Mouse (Mus musculus): ENCODE results near the gene Dop1b. TPM values are rescaled to one million over a fixed set of nuclear protein-coding genes. Genes with fewer than 3 reads are reported as not detected.
A peak's percentile ranks its signal among the peaks of the same experiment; 100 is the strongest.

Gene Dop1b
- polyA plus RNA-seq, 2 experiments = 13.0 to 18.9 TPM

GRCm38 (mm10) chr16:93676376-93676775 lies 35.3 kb upstream of the Dop1b start:
- TF ChIP-seq POLR2A (IDR thresholded peaks at IDR 0.05; ENCODE audit: borderline replicate concordance, extremely low read depth, insufficient read depth, insufficient read length) = no peak
- Histone ChIP-seq H3K4me2 (replicated peaks; ENCODE audit: low read depth, low read length, severe bottlenecking) (no peak overlapping the region), H3K27ac (replicated peaks; ENCODE audit: low read depth, low read length) (no peak overlapping the region), H3K4me3 (replicated peaks; ENCODE audit: low read length) (no peak overlapping the region), H3K9ac (ENCODE audit: low read depth, low read length, severe bottlenecking) (no peak overlapping the region), H3K36me3 (ENCODE audit: control insufficient read depth, insufficient read depth, low read length) (no peaks in the 10 kb centered on the region), H3K4me1 (ENCODE audit: control insufficient read depth, insufficient read depth, low read length) (no peaks in the 10 kb centered on the region), H3K9me3 (ENCODE audit: control insufficient read depth, low read length) (no peaks in the 10 kb centered on the region), H3K27me3 (ENCODE audit: control insufficient read depth, insufficient read depth, low read length) (peaks cover 8% of the 10 kb centered on the region)
- no peak for DNase-seq (ENCODE audit: low spot score)
- ATAC-seq (ENCODE audit: low FRiP score, low read depth) = no peak
- 85% methylated on average over 5 of the region's 5 CpGs for WGBS

GRCm38 (mm10) chr16:93678206-93678605 lies 33.5 kb upstream of the Dop1b start:
- 77% methylated on average over 4 of the region's 4 CpGs for WGBS
- H3K4me2 ChIP-seq (replicated peaks; ENCODE audit: low read depth, low read length, severe bottlenecking) = no peak overlapping the region
- DNase-seq (ENCODE audit: low spot score) = no peak
- H3K36me3 ChIP-seq (ENCODE audit: control insufficient read depth, insufficient read depth, low read length) = no peaks in the 10 kb centered on the region
- H3K4me1 ChIP-seq (ENCODE audit: control insufficient read depth, insufficient read depth, low read length) = peaks cover 1% of the 10 kb centered on the region; the same call in 1 of the 2 replicates
- no peaks in the 10 kb centered on the region for H3K9me3 ChIP-seq (ENCODE audit: control insufficient read depth, low read length)
- no peak for ATAC-seq (ENCODE audit: low FRiP score, low read depth)
- no peak overlapping the region for H3K9ac ChIP-seq (ENCODE audit: low read depth, low read length, severe bottlenecking)
- peaks cover 26% of the 10 kb centered on the region for H3K27me3 ChIP-seq (ENCODE audit: control insufficient read depth, insufficient read depth, low read length)
- H3K4me3 ChIP-seq (replicated peaks; ENCODE audit: low read length) = no peak overlapping the region
- no peak overlapping the region for H3K27ac ChIP-seq (replicated peaks; ENCODE audit: low read depth, low read length)
- no peak for TF ChIP-seq POLR2A (IDR thresholded peaks at IDR 0.05; ENCODE audit: borderline replicate concordance, extremely low read depth, insufficient read depth, insufficient read length)

- ATAC-seq (ENCODE audit: low FRiP score, low read depth) (no peak), DNase-seq (ENCODE audit: low spot score) (no peak)
- H3K36me3 ChIP-seq (ENCODE audit: control insufficient read depth, insufficient read depth, low read length) = no peaks in the 10 kb centered on the region
- 60% methylated on average over 9 of the region's 9 CpGs for WGBS
- H3K4me3 ChIP-seq (replicated peaks; ENCODE audit: low read length) = no peak overlapping the region
- H3K27me3 ChIP-seq (ENCODE audit: control insufficient read depth, insufficient read depth, low read length) = peaks cover 36% of the 10 kb centered on the region
- H3K9ac ChIP-seq (ENCODE audit: low read depth, low read length, severe bottlenecking) = no peak overlapping the region
- H3K27ac ChIP-seq (replicated peaks; ENCODE audit: low read depth, low read length) = no peak overlapping the region
- H3K4me1 ChIP-seq (ENCODE audit: control insufficient read depth, insufficient read depth, low read length) = peaks cover 10% of the 10 kb centered on the region
- no peaks in the 10 kb centered on the region for H3K9me3 ChIP-seq (ENCODE audit: control insufficient read depth, low read length)
- no peak for TF ChIP-seq POLR2A (IDR thresholded peaks at IDR 0.05; ENCODE audit: borderline replicate concordance, extremely low read depth, insufficient read depth, insufficient read length)
- no peak overlapping the region for H3K4me2 ChIP-seq (replicated peaks; ENCODE audit: low read depth, low read length, severe bottlenecking)
These were observed 32.5 kb upstream of the Dop1b start for GRCm38 (mm10) chr16:93679165-93679564.

GRCm38 (mm10) chr16:93682156-93682688 lies 29.5 kb upstream of the Dop1b start:
- H3K9ac ChIP-seq (ENCODE audit: low read depth, low read length, severe bottlenecking) = no peak overlapping the region
- H3K4me2 ChIP-seq (replicated peaks; ENCODE audit: low read depth, low read length, severe bottlenecking) = peak overlapping the region; percentile 94
- peak; percentile 21; the same call in 1 of the 2 replicates for ATAC-seq (ENCODE audit: low FRiP score, low read depth)
- WGBS = 21% methylated on average over 13 of the region's 13 CpGs
- peaks cover 54% of the 10 kb centered on the region for H3K27me3 ChIP-seq (ENCODE audit: control insufficient read depth, insufficient read depth, low read length)
- TF ChIP-seq POLR2A (IDR thresholded peaks at IDR 0.05; ENCODE audit: borderline replicate concordance, extremely low read depth, insufficient read depth, insufficient read length) = no peak
- DNase-seq (ENCODE audit: low spot score) = no peak
- peak overlapping the region; percentile 49 for H3K4me3 ChIP-seq (replicated peaks; ENCODE audit: low read length)
- no peaks in the 10 kb centered on the region for H3K9me3 ChIP-seq (ENCODE audit: control insufficient read depth, low read length)
- H3K4me1 ChIP-seq (ENCODE audit: control insufficient read depth, insufficient read depth, low read length) = peaks cover 12% of the 10 kb centered on the region
- H3K27ac ChIP-seq (replicated peaks; ENCODE audit: low read depth, low read length) = no peak overlapping the region
- no peaks in the 10 kb centered on the region for H3K36me3 ChIP-seq (ENCODE audit: control insufficient read depth, insufficient read depth, low read length)

GRCm38 (mm10) chr16:93682689-93683507 lies 28.8 kb upstream of the Dop1b start, which contains the start of gene Cbr3:
Gene Cbr3 (plus strand): TSS chr16:93683215.
- H3K9me3 ChIP-seq (ENCODE audit: control insufficient read depth, low read length) = no peaks in the 10 kb centered on the region
- no peaks in the 10 kb centered on the region for H3K36me3 ChIP-seq (ENCODE audit: control insufficient read depth, insufficient read depth, low read length)
- no peak for TF ChIP-seq POLR2A (IDR thresholded peaks at IDR 0.05; ENCODE audit: borderline replicate concordance, extremely low read depth, insufficient read depth, insufficient read length)
- H3K4me3 ChIP-seq (replicated peaks; ENCODE audit: low read length) = peak within 1 kb of the TSS; percentile 49
- H3K4me2 ChIP-seq (replicated peaks; ENCODE audit: low read depth, low read length, severe bottlenecking) = peak within 1 kb of the TSS; percentile 94
- H3K27me3 ChIP-seq (ENCODE audit: control insufficient read depth, insufficient read depth, low read length) = peaks cover 54% of the 10 kb centered on the region
- WGBS = 1% methylated on average over 58 of the region's 63 CpGs
- peak within 1 kb of the TSS; percentile 56 for H3K9ac ChIP-seq (ENCODE audit: low read depth, low read length, severe bottlenecking)
- H3K27ac ChIP-seq (replicated peaks; ENCODE audit: low read depth, low read length) = no peak within 1 kb of the TSS
- peaks cover 12% of the 10 kb centered on the region for H3K4me1 ChIP-seq (ENCODE audit: control insufficient read depth, insufficient read depth, low read length)
- peak; percentile 68 for DNase-seq (ENCODE audit: low spot score)
- ATAC-seq (ENCODE audit: low FRiP score, low read depth) = peak; percentile 78
